8 mouse cellular contexts compared by ENCODE assay signal in genomic region chr19:46135789-46136638, GRCm38 (mm10). TPM values are rescaled to one million over a fixed set of nuclear protein-coding genes. Genes with fewer than 3 reads are reported as not detected.
DNase-seq lines count a peak whose midpoint lies in the region; ATAC-seq and TF ChIP-seq lines count a peak whose summit lies in the region.

No protein-coding gene starts in this region.

- peaks cover 15% of the 10 kb centered on the region; the same call in 1 of the 2 replicates for H3K4me1 ChIP-seq in embryonic facial prominence, embryonic 11.5 days (ENCODE audit: control insufficient read depth, insufficient read depth, low read length)
- peaks cover 23% of the 10 kb centered on the region for H3K4me1 ChIP-seq in heart, embryonic 11.5 days (ENCODE audit: control insufficient read depth, insufficient read depth, low read length)
- peaks cover 32% of the 10 kb centered on the region for H3K4me1 ChIP-seq in lung, embryonic 15.5 days
- H3K4me1 ChIP-seq in olfactory bulb, adult 2 months (ENCODE audit: control insufficient read depth, insufficient read depth, low read length), result peaks cover 30% of the 10 kb centered on the region

- H3K36me3 ChIP-seq in embryonic facial prominence, embryonic 11.5 days (replicated peaks; ENCODE audit: control insufficient read depth, insufficient read depth, low read depth, low read length), result no peaks in the 10 kb centered on the region
- H3K36me3 ChIP-seq in heart, embryonic 11.5 days (ENCODE audit: control insufficient read depth, insufficient read depth, low read length), result no peaks in the 10 kb centered on the region
- no peaks in the 10 kb centered on the region for H3K36me3 ChIP-seq in lung, embryonic 15.5 days

- peak overlapping the region; percentile 55 for H3K4me3 ChIP-seq in embryonic facial prominence, embryonic 11.5 days (ENCODE audit: low read depth, low read length)
- H3K4me3 ChIP-seq in heart, embryonic 11.5 days (ENCODE audit: low read depth, low read length), result peak overlapping the region; percentile 58
- H3K4me3 ChIP-seq in lung, embryonic 15.5 days, result peak overlapping the region; percentile 55
- H3K4me3 ChIP-seq in olfactory bulb, adult 2 months (ENCODE audit: insufficient read depth, low read depth, low read length), result peak overlapping the region; percentile 49

- TF ChIP-seq CTCF in olfactory bulb, adult 2 months (IDR thresholded peaks at IDR 0.05; ENCODE audit: insufficient read depth, low read depth, low read length), result no peak

- ATAC-seq in activated CD4-positive, CD25-positive, alpha-beta regulatory T cell, adult 4 months, result peak; percentile 62
- peak; percentile 53 for ATAC-seq in embryonic facial prominence, embryonic 11.5 days (replicated peaks; ENCODE audit: insufficient number of reproducible peaks, low FRiP score, low TSS enrichment, low read depth)
- ATAC-seq in heart, embryonic 11.5 days (replicated peaks; ENCODE audit: insufficient number of reproducible peaks, low FRiP score, low TSS enrichment), result no peak
- peak; percentile 61 for ATAC-seq in lung, embryonic 15.5 days (ENCODE audit: borderline replicate concordance, extremely low read depth, low FRiP score, low TSS enrichment)

- under 1% methylated on average over 79 of the region's 79 CpGs for WGBS in embryonic facial prominence, embryonic 11.5 days
- under 1% methylated on average over 79 of the region's 79 CpGs for WGBS in heart, embryonic 11.5 days (ENCODE audit: insufficient replicate concordance)
- WGBS in lung, embryonic 15.5 days, result under 1% methylated on average over 79 of the region's 79 CpGs
- under 1% methylated on average over 79 of the region's 79 CpGs for WGBS in olfactory bulb, adult 2 months

- H3K9ac ChIP-seq in embryonic facial prominence, embryonic 11.5 days (replicated peaks; ENCODE audit: low read length), result peak overlapping the region; percentile 46
- H3K9ac ChIP-seq in heart, embryonic 11.5 days (ENCODE audit: low read depth, low read length), result peak overlapping the region; percentile 58
- H3K9ac ChIP-seq in lung, embryonic 15.5 days, result peak overlapping the region; percentile 33

- peak; percentile 44 for DNase-seq in 3T3-L1 (ENCODE audit: low read depth, low spot score)
- DNase-seq in embryonic facial prominence, embryonic 11.5 days (ENCODE audit: low spot score), result peak; percentile 67
- DNase-seq in kidney, adult 9 months, result peak; percentile 74
- peak; percentile 89 for DNase-seq in thymus, postnatal 25 days

- TF ChIP-seq POLR2A in olfactory bulb, adult 2 months (IDR thresholded peaks at IDR 0.05; ENCODE audit: insufficient read depth, low read depth, low read length), result no peak

- no peaks in the 10 kb centered on the region for H3K9me3 ChIP-seq in embryonic facial prominence, embryonic 11.5 days (replicated peaks; ENCODE audit: control insufficient read depth, low read length)
- no peaks in the 10 kb centered on the region for H3K9me3 ChIP-seq in heart, embryonic 11.5 days (replicated peaks; ENCODE audit: control insufficient read depth, low read length)
- no peaks in the 10 kb centered on the region for H3K9me3 ChIP-seq in lung, embryonic 15.5 days

- H3K27ac ChIP-seq in embryonic facial prominence, embryonic 11.5 days (replicated peaks; ENCODE audit: low read depth, low read length), result no peak overlapping the region
- H3K27ac ChIP-seq in heart, embryonic 11.5 days (ENCODE audit: low read depth, low read length), result no peak overlapping the region
- no peak overlapping the region for H3K27ac ChIP-seq in lung, embryonic 15.5 days
- no peak overlapping the region for H3K27ac ChIP-seq in olfactory bulb, adult 2 months (ENCODE audit: insufficient read depth, low read depth, low read length)

- peaks cover 61% of the 10 kb centered on the region for H3K27me3 ChIP-seq in embryonic facial prominence, embryonic 11.5 days (ENCODE audit: control insufficient read depth, insufficient read depth, low read length)
- H3K27me3 ChIP-seq in heart, embryonic 11.5 days (ENCODE audit: control insufficient read depth, insufficient read depth, low read length), result peaks cover 75% of the 10 kb centered on the region
- peaks cover 82% of the 10 kb centered on the region for H3K27me3 ChIP-seq in lung, embryonic 15.5 days

- H3K4me2 ChIP-seq in embryonic facial prominence, embryonic 11.5 days (ENCODE audit: low read depth, low read length), result peak overlapping the region; percentile 99
- H3K4me2 ChIP-seq in heart, embryonic 11.5 days, result peak overlapping the region; percentile 100
- peak overlapping the region; percentile 100 for H3K4me2 ChIP-seq in lung, embryonic 15.5 days

RNA-seq across cellular contexts. Expression of gene Elovl3, which starts 4.3 kb away (rescaled TPM):
- polyA plus RNA-seq in activated CD4-positive, CD25-positive, alpha-beta regulatory T cell, adult 4 months (2017; shearing (Covaris generic)), result not detected
- 0.14 and 0.21 TPM in 2 replicates for polyA plus RNA-seq in embryonic facial prominence, embryonic 11.5 days (2014; fragmentation: Nextera tagmentation; extraction: Ambion mirVana)
- not detected in 2 replicates for polyA plus RNA-seq in heart, embryonic 11.5 days (2014; fragmentation: Nextera tagmentation; extraction: Ambion mirVana)
- polyA plus RNA-seq in lung, embryonic 15.5 days (2015; fragmentation: Nextera tagmentation; extraction: Ambion mirVana), result not detected in 2 replicates
- not detected in 2 replicates for polyA plus RNA-seq in olfactory bulb, adult 2 months (2012; ENCODE audit: insufficient read depth, insufficient read length, low replicate concordance, missing spikeins)

RNA-seq across cellular contexts. Expression of gene Pitx3, which starts 12.1 kb away (rescaled TPM):
- polyA plus RNA-seq in activated CD4-positive, CD25-positive, alpha-beta regulatory T cell, adult 4 months (2017; shearing (Covaris generic)), result not detected
- polyA plus RNA-seq in embryonic facial prominence, embryonic 11.5 days (2014; fragmentation: Nextera tagmentation; extraction: Ambion mirVana), result 1.7 and 2.0 TPM in 2 replicates
- polyA plus RNA-seq in heart, embryonic 11.5 days (2014; fragmentation: Nextera tagmentation; extraction: Ambion mirVana), result 0.26 TPM in 1 of 2 replicates, not detected in the other
- 0.39 and 0.53 TPM in 2 replicates for polyA plus RNA-seq in lung, embryonic 15.5 days (2015; fragmentation: Nextera tagmentation; extraction: Ambion mirVana)
- polyA plus RNA-seq in olfactory bulb, adult 2 months (2012; ENCODE audit: insufficient read depth, insufficient read length, low replicate concordance, missing spikeins), result not detected in 2 replicates

RNA-seq across cellular contexts. Expression of gene Gbf1, which starts 16.3 kb away (rescaled TPM):
- polyA plus RNA-seq in activated CD4-positive, CD25-positive, alpha-beta regulatory T cell, adult 4 months (2017; shearing (Covaris generic)), result 10 to 100 TPM; 23.9 to 30.5 TPM
- polyA plus RNA-seq in embryonic facial prominence, embryonic 11.5 days (2014; fragmentation: Nextera tagmentation; extraction: Ambion mirVana), result 32.4 and 33.4 TPM in 2 replicates
- 34.0 and 45.7 TPM in 2 replicates for polyA plus RNA-seq in heart, embryonic 11.5 days (2014; fragmentation: Nextera tagmentation; extraction: Ambion mirVana)
- 62.4 and 65.0 TPM in 2 replicates for polyA plus RNA-seq in lung, embryonic 15.5 days (2015; fragmentation: Nextera tagmentation; extraction: Ambion mirVana)
- 348 TPM in 1 of 2 replicates, not detected in the other for polyA plus RNA-seq in olfactory bulb, adult 2 months (2012; ENCODE audit: insufficient read depth, insufficient read length, low replicate concordance, missing spikeins)
